Mouse (Mus musculus): ENCODE measurements around the gene Vmn2r13. TPM values are rescaled to one million over a fixed set of nuclear protein-coding genes. Genes with fewer than 3 reads are reported as not detected.

Vmn2r13 gene
- polyA plus RNA-seq (2017; shearing (Covaris generic)) = not detected

GRCm38 (mm10) chr5:109192099-109192498 lies at the start of gene Vmn2r13:
Vmn2r13 (minus strand) TSS chr5:109192199.

DNA sequence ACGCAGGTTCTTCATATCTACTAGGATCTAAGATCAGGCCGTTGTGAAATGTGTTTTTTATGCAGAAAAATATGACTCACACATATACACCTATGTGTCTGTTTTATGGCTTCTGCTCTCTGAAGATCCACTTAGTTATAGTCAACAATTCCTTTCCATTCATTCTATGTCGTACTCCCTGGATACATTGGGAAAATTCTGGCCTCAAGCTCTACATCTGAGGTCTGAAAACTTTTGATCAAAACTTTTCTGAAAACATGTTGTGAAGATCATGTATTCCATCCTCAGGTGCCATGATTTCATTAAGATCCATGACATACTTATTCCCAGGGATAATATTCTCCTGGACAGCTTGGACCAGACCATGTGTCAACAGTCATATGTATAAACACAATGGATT lies 32.6 kb upstream of the Vmn2r13 start, which contains the start of gene Vmn2r14:
Vmn2r14 (minus strand) TSS at position 101 of the 400 bp plus-strand sequence.

Other genes starting within 250 kb of the Vmn2r13 start
- not detected for gene Vmn2r10, start 185.7 kb downstream of the Vmn2r13 start, polyA plus RNA-seq (2017; shearing (Covaris generic))
- 0.24 TPM for gene Vmn2r11, start 132.6 kb downstream of the Vmn2r13 start, polyA plus RNA-seq (2017; shearing (Covaris generic))
- gene Vmn2r12, start 94.2 kb downstream of the Vmn2r13 start, polyA plus RNA-seq (2017; shearing (Covaris generic)) = not detected
- gene Vmn2r14, start 32.5 kb upstream of the Vmn2r13 start, polyA plus RNA-seq (2017; shearing (Covaris generic)) = not detected
- not detected for gene Vmn2r15, start 105.4 kb upstream of the Vmn2r13 start, polyA plus RNA-seq (2017; shearing (Covaris generic))
- not detected for gene Vmn2r16, start 138.0 kb upstream of the Vmn2r13 start, polyA plus RNA-seq (2017; shearing (Covaris generic))
- gene Vmn2r17, start 227.5 kb upstream of the Vmn2r13 start, polyA plus RNA-seq (2017; shearing (Covaris generic)) = 0.04 TPM